Comparison of ENCODE assay signal across 8 mouse cellular contexts in the genomic region with DNA sequence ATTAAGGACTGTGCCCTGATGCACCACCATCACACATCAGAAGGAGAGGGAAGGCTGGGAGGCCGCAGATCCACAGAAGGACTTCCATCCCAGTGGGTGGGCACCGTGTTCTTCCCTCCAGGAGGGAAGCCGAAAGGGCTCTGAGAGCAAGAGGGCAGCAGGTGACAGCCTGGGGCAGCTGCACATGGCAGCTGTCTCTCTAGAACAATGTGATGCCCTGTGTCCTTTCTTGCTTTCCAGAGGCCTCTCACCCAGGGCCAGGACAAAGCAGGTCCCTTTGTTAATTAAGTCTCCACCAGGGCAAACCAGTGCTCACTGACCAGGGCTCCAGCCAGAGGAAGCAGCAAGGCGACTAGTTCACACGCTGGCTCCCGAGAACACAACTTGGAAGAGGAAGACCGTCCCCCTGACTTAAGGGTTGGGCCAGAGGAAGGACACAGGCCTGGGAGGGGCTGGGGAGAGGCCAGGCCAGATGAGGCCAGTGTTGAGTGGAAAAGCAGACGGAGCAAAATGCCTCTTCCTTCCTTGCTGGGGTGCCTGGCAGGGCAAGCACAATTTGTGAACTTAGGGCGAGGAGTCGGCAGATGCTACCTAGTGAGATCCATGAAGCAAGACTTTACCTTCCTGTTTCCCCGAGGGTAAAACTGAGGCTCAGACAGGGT. TPM values are rescaled to one million over a fixed set of nuclear protein-coding genes. Genes with fewer than 3 reads are reported as not detected.
DNase-seq lines count a peak whose midpoint lies in the region; ATAC-seq lines count a peak whose summit lies in the region.

No protein-coding gene starts in this region.

- peak; percentile 39 to 60 for DNase-seq in adrenal gland, adult (ENCODE audit: inconsistent age in 2 of 2, low spot score in 1 of 2)
- DNase-seq in adrenal gland, adult 18-20 months (ENCODE audit: low spot score in 2 of 2) = no peak
- DNase-seq in embryonic facial prominence, embryonic 11.5 days (ENCODE audit: low spot score) = no peak
- DNase-seq in intestine, embryonic 14.5 days (ENCODE audit: low spot score) = no peak
- no peak for DNase-seq in B cell, adult 2 months
- DNase-seq in frontal cortex, postnatal 25 days (ENCODE audit: low spot score in 2 of 2) = no peak

- WGBS in embryonic facial prominence, embryonic 11.5 days = 21% methylated on average over 11 of the region's 11 CpGs
- WGBS in intestine, embryonic 14.5 days = 56% methylated on average over 11 of the region's 11 CpGs
- 57% methylated on average over 11 of the region's 11 CpGs for WGBS in lung, embryonic 15.5 days

- H3K27me3 ChIP-seq in embryonic facial prominence, embryonic 11.5 days (ENCODE audit: control insufficient read depth, insufficient read depth, low read length) = no peaks in the 10 kb centered on the region
- H3K27me3 ChIP-seq in intestine, embryonic 14.5 days (replicated peaks; ENCODE audit: control insufficient read depth, insufficient read depth, low read length) = no peaks in the 10 kb centered on the region
- no peaks in the 10 kb centered on the region for H3K27me3 ChIP-seq in lung, embryonic 15.5 days

- 0 out of 2 replicates have a peak, but pooled peaks have one; percentile 32 for ATAC-seq in embryonic facial prominence, embryonic 11.5 days (replicated peaks; ENCODE audit: insufficient number of reproducible peaks, low FRiP score, low TSS enrichment, low read depth)
- no peak for ATAC-seq in intestine, embryonic 14.5 days (replicated peaks; ENCODE audit: low FRiP score, low TSS enrichment, low read depth)
- ATAC-seq in lung, embryonic 15.5 days (ENCODE audit: borderline replicate concordance, extremely low read depth, low FRiP score, low TSS enrichment) = peak; percentile 43; the same call in 1 of the 2 replicates
- no peak for ATAC-seq in megakaryocyte-erythroid progenitor cell, adult 5-6 weeks (replicated peaks; ENCODE audit: low FRiP score, low TSS enrichment, poor library complexity, severe bottlenecking)

- no peaks in the 10 kb centered on the region for H3K36me3 ChIP-seq in embryonic facial prominence, embryonic 11.5 days (replicated peaks; ENCODE audit: control insufficient read depth, insufficient read depth, low read depth, low read length)
- H3K36me3 ChIP-seq in intestine, embryonic 14.5 days (ENCODE audit: control insufficient read depth, insufficient read depth, low read length) = no peaks in the 10 kb centered on the region
- H3K36me3 ChIP-seq in lung, embryonic 15.5 days = peaks cover 21% of the 10 kb centered on the region

- no peaks in the 10 kb centered on the region for H3K9me3 ChIP-seq in embryonic facial prominence, embryonic 11.5 days (replicated peaks; ENCODE audit: control insufficient read depth, low read length)
- H3K9me3 ChIP-seq in intestine, embryonic 14.5 days (ENCODE audit: control insufficient read depth, low read length) = no peaks in the 10 kb centered on the region
- H3K9me3 ChIP-seq in lung, embryonic 15.5 days = no peaks in the 10 kb centered on the region; the same call in 1 of the 2 replicates

- no peak overlapping the region; the same call in 1 of the 2 replicates for H3K9ac ChIP-seq in embryonic facial prominence, embryonic 11.5 days (replicated peaks; ENCODE audit: low read length)
- H3K9ac ChIP-seq in intestine, embryonic 14.5 days (ENCODE audit: low read length) = no peak overlapping the region
- H3K9ac ChIP-seq in lung, embryonic 15.5 days = no peak overlapping the region

- no peak overlapping the region for H3K4me3 ChIP-seq in embryonic facial prominence, embryonic 11.5 days (ENCODE audit: low read depth, low read length)
- no peak overlapping the region for H3K4me3 ChIP-seq in intestine, embryonic 14.5 days (ENCODE audit: low read depth, low read length)
- H3K4me3 ChIP-seq in lung, embryonic 15.5 days = no peak overlapping the region

- H3K4me2 ChIP-seq in embryonic facial prominence, embryonic 11.5 days (ENCODE audit: low read depth, low read length) = no peak overlapping the region
- no peak overlapping the region for H3K4me2 ChIP-seq in intestine, embryonic 14.5 days (ENCODE audit: low read length)
- H3K4me2 ChIP-seq in lung, embryonic 15.5 days = no peak overlapping the region

- no peak overlapping the region for H3K27ac ChIP-seq in embryonic facial prominence, embryonic 11.5 days (replicated peaks; ENCODE audit: low read depth, low read length)
- 0 out of 2 replicates have a peak overlapping the region, but pooled peaks have one; percentile 5 for H3K27ac ChIP-seq in intestine, embryonic 14.5 days (ENCODE audit: low read depth)
- no peak overlapping the region for H3K27ac ChIP-seq in lung, embryonic 15.5 days

- peaks cover 6% of the 10 kb centered on the region for H3K4me1 ChIP-seq in embryonic facial prominence, embryonic 11.5 days (ENCODE audit: control insufficient read depth, insufficient read depth, low read length)
- H3K4me1 ChIP-seq in intestine, embryonic 14.5 days (replicated peaks; ENCODE audit: control insufficient read depth, insufficient read depth, low read length) = peaks cover 9% of the 10 kb centered on the region
- H3K4me1 ChIP-seq in lung, embryonic 15.5 days = peaks cover 24% of the 10 kb centered on the region

RNA-seq across cellular contexts. Expression of a gene that starts 34.7 kb away (rescaled TPM):
- total RNA-seq in adrenal gland, adult 18-20 months (2021) = 1 to 10 TPM; 2.9 to 3.7 TPM
- 10.2 and 11.3 TPM in 2 replicates for polyA plus RNA-seq in embryonic facial prominence, embryonic 11.5 days (2014; fragmentation: Nextera tagmentation; extraction: Ambion mirVana)
- polyA plus RNA-seq in intestine, embryonic 14.5 days (2014; fragmentation: Nextera tagmentation; extraction: Ambion mirVana) = 7.3 and 8.7 TPM in 2 replicates
- polyA plus RNA-seq in lung, embryonic 15.5 days (2015; fragmentation: Nextera tagmentation; extraction: Ambion mirVana) = 25.4 and 27.8 TPM in 2 replicates
- not detected in 2 replicates for total RNA-seq in megakaryocyte-erythroid progenitor cell, adult 5-6 weeks (2014; fragmentation: Nextera tagmentation)
- 0.91 TPM in 1 of 2 replicates, not detected in the other for total RNA-seq in megakaryocyte-erythroid progenitor cell, adult 5-6 weeks (2017)

Comparison
In these comparisons a context has a peak if more than half of its experiments do, and no peak if none do; other contexts are left out.
1. DNase-seq: peak in adrenal gland, adult (2 of 2); none in adrenal gland, adult 18-20 months (0 of 2), embryonic facial prominence, embryonic 11.5 days (single experiment), intestine, embryonic 14.5 days (single experiment), B cell, adult 2 months (0 of 2) and frontal cortex, postnatal 25 days (0 of 2).
2. ATAC-seq: peak in embryonic facial prominence, embryonic 11.5 days (single experiment) and lung, embryonic 15.5 days (single experiment); none in intestine, embryonic 14.5 days (single experiment) and megakaryocyte-erythroid progenitor cell, adult 5-6 weeks (single experiment).